Mouse (Mus musculus) forebrain, embryonic 11.5 days (tissue): ENCODE measurements around the gene Ecm2. TPM values are rescaled to one million over a fixed set of nuclear protein-coding genes. Genes with fewer than 3 reads are reported as not detected.

Source experiments
- ATAC-seq: fragments of 200-750 bp; cut with Nextera tagmentation; replicated peaks from 2 replicates; pipeline ENCODE4 v1.8.0; 2017; ENCODE audit warnings: moderate TSS enrichment; ENCODE audit not compliant: low FRiP score
- DNase-seq: peaks from one replicate; pipeline ENCODE4 v3.0.0-alpha.2; 2017; ENCODE audit warnings: low spot score
- H3K27ac ChIP-seq: fragments of 300-500 bp; sonication (generic); 2 replicates; pipeline ENCODE4 v1.5.1; 2014; ENCODE audit warnings: low read depth, low read length
- H3K27me3 ChIP-seq: fragments of 300-500 bp; sonication (generic); 2 replicates; pipeline ENCODE4 v1.6.1; 2014; ENCODE audit warnings: mild to moderate bottlenecking, low read length, mixed read lengths; ENCODE audit not compliant: control insufficient read depth, insufficient read depth
- H3K36me3 ChIP-seq: fragments of 300-500 bp; sonication (generic); 2 replicates; pipeline ENCODE4 v1.6.1; 2014; ENCODE audit warnings: mild to moderate bottlenecking, low read length, moderate library complexity, mixed read lengths; ENCODE audit not compliant: control insufficient read depth, insufficient read depth
- H3K4me1 ChIP-seq: fragments of 300-500 bp; sonication (generic); replicated peaks from 2 replicates; pipeline ENCODE4 v1.6.1; 2014; ENCODE audit warnings: low read length, mixed read lengths; ENCODE audit not compliant: control insufficient read depth, insufficient read depth
- H3K4me2 ChIP-seq: fragments of 300-500 bp; sonication (generic); 2 replicates; pipeline ENCODE4 v1.6.1; 2014; ENCODE audit warnings: low read depth, mild to moderate bottlenecking, low read length, moderate library complexity, mixed read lengths; ENCODE audit not compliant: severe bottlenecking
- H3K4me3 ChIP-seq: fragments of 300-500 bp; sonication (generic); 2 replicates; pipeline ENCODE4 v1.5.1; 2014; ENCODE audit warnings: low read depth, low read length
- H3K9ac ChIP-seq: fragments of 300-500 bp; sonication (generic); 2 replicates; pipeline ENCODE4 v1.6.1; 2014; ENCODE audit warnings: low read length
- H3K9me3 ChIP-seq: fragments of 300-500 bp; sonication (generic); 2 replicates; pipeline ENCODE4 v1.6.1; 2016; ENCODE audit warnings: low read length, mixed read lengths; ENCODE audit not compliant: control insufficient read depth
- WGBS: fragments of 180-500 bp; shearing (Covaris S2); extraction: QIAGEN DNeasy Blood & Tissue Kit; methylation state at CpG from one replicate; pipeline ENCODE4 v1.1.7; 2014; 5-methylcytosine and 5-hydroxymethylcytosine counted together
- polyA plus RNA-seq: library from polyadenylated mRNA; unstranded; fragments of >200 nt; fragmentation: Nextera tagmentation; extraction: Ambion mirVana; gene quantifications from 2 replicates; pipeline ENCODE4 v1.2.1, GENCODE M21; 2014

The Ecm2 gene
- 0.76 and 0.80 TPM in 2 replicates for polyA plus RNA-seq

- Histone ChIP-seq H3K27ac (no peak within 1 kb of the TSS), H3K4me1 (no peaks in the 10 kb centered on the region), H3K36me3 (no peaks in the 10 kb centered on the region), H3K4me3 (no peak within 1 kb of the TSS), H3K27me3 (no peaks in the 10 kb centered on the region), H3K9me3 (no peaks in the 10 kb centered on the region), H3K4me2 (no peak within 1 kb of the TSS), H3K9ac (no peak within 1 kb of the TSS)
- ATAC-seq: no peak
- no peak for DNase-seq
- WGBS: 67% methylated on average over 4 of the region's 4 CpGs
Observed at GRCm38 (mm10) chr13:49504510-49504909, at the start of gene Ecm2. Gene Ecm2 (plus strand): TSS chr13:49504810.

DNA sequence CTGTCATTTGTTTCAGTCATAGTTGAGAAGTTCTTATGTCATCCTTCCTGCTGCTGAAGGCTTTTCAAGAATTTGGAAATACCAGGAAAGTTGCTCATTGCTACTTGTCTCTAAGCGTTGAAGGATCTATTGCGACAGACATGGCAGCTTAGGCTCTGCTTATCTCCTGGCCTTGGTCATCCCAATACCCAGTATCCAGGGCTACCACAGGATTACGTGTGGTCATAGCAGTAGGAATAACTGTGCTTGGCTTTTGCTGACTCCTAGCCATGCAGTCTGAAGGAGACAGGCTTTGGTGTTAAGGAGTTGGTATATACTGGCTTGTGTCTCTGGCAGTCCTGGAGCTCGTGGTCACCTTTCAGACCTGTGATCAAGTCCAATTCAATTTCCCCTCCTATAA lies 44.3 kb upstream of the Ecm2 start:
- H3K9me3 ChIP-seq: no peaks in the 10 kb centered on the region
- H3K4me1 ChIP-seq: no peaks in the 10 kb centered on the region
- no peak overlapping the region for H3K27ac ChIP-seq
- no peak overlapping the region for H3K4me3 ChIP-seq
- no peak for ATAC-seq
- H3K9ac ChIP-seq: no peak overlapping the region
- peak; percentile 26 for DNase-seq
- no peak overlapping the region for H3K4me2 ChIP-seq
- H3K36me3 ChIP-seq: peaks cover 2% of the 10 kb centered on the region; the same call in 1 of the 2 replicates
- 90% methylated on average over 4 of the region's 4 CpGs for WGBS
- no peaks in the 10 kb centered on the region for H3K27me3 ChIP-seq

GRCm38 (mm10) chr13:49460692-49461414 lies 43.8 kb upstream of the Ecm2 start:
- 89% methylated on average over 5 of the region's 5 CpGs for WGBS
- Histone ChIP-seq H3K9ac (no peak overlapping the region), H3K4me2 (no peak overlapping the region), H3K27ac (no peak overlapping the region), H3K9me3 (no peaks in the 10 kb centered on the region), H3K4me1 (no peaks in the 10 kb centered on the region), H3K27me3 (no peaks in the 10 kb centered on the region), H3K4me3 (no peak overlapping the region), H3K36me3 (peaks cover 2% of the 10 kb centered on the region; the same call in 1 of the 2 replicates)
- ATAC-seq: no peak
- DNase-seq: peak; percentile 19

- 86% methylated on average over 15 of the region's 15 CpGs for WGBS
- H3K4me1 ChIP-seq: no peaks in the 10 kb centered on the region
- no peaks in the 10 kb centered on the region for H3K9me3 ChIP-seq
- H3K36me3 ChIP-seq: peaks cover 2% of the 10 kb centered on the region; the same call in 1 of the 2 replicates
- H3K27ac ChIP-seq: no peak overlapping the region
- H3K9ac ChIP-seq: no peak overlapping the region
- ATAC-seq (no peak), DNase-seq (peak; percentile 22)
- H3K4me2 ChIP-seq: no peak overlapping the region
- no peak overlapping the region for H3K4me3 ChIP-seq
- no peaks in the 10 kb centered on the region for H3K27me3 ChIP-seq
Observed at GRCm38 (mm10) chr13:49461458-49462132, 43.0 kb upstream of the Ecm2 start.

GRCm38 (mm10) chr13:49462921-49463320 lies 41.7 kb upstream of the Ecm2 start:
- Histone ChIP-seq H3K4me1 (no peaks in the 10 kb centered on the region), H3K4me2 (no peak overlapping the region), H3K9me3 (no peaks in the 10 kb centered on the region), H3K4me3 (no peak overlapping the region), H3K27ac (no peak overlapping the region), H3K36me3 (peaks cover 2% of the 10 kb centered on the region; the same call in 1 of the 2 replicates), H3K27me3 (no peaks in the 10 kb centered on the region), H3K9ac (no peak overlapping the region)
- no peak for DNase-seq
- ATAC-seq: no peak
- 99% methylated on average over 2 of the region's 2 CpGs for WGBS

DNA sequence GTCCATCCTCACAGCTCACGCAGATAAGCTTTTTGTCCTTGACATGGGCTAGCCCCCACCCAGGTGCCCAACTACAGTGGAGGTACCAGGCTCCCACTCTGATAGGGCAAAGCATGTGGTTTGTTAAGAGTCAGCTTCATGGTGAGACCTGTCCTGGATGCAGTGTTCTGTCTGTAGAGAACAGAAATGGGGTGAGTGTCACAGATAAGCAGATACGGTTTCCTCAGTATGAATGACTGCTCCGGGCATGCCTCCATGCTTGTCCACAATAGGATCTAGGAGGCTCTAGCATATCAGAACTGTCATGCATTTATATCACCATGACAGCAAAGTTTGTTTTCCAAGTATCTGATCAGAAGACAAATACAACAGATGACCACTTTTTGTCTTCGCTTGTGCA lies 38.7 kb upstream of the Ecm2 start:
- no peaks in the 10 kb centered on the region for H3K27me3 ChIP-seq

DNA sequence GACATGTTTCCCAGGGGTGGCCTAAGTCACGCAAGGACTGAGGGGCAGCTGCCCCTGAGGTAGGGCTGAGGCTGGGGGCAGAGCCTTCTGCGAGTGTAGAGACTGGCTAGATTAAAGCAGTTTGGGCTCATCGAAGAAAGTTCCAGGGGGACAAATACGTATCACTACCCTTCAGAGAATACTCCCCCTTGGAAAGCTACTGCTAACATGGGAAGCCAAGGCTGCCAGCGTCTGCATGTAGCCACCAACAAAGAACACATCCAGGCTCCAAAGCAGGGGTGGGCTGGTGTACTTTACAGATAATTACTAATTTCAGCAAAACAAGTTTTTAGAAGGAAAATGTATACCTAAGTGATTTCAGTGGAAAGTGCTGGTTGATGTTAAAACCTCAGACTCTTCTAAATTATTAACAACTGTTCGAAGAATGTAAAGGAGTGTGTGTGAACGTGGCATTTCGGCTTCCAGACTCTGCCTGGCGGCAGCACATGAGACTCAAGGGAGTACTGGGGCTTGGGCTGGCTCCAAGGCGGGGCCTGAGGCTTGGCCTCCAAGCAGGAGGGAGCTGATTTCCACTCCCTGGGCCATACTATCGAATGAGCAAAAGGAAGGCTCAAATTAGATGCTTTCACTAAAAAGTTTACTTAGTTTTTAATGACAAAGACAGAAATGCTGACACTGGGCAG lies 38.1 kb upstream of the Ecm2 start:
- H3K36me3 ChIP-seq: peaks cover 2% of the 10 kb centered on the region; the same call in 1 of the 2 replicates
- no peak overlapping the region for H3K4me2 ChIP-seq
- H3K27ac ChIP-seq: no peak overlapping the region
- WGBS: 81% methylated on average over 11 of the region's 11 CpGs
- no peaks in the 10 kb centered on the region for H3K9me3 ChIP-seq
- no peak for DNase-seq
- no peaks in the 10 kb centered on the region for H3K4me1 ChIP-seq
- no peak overlapping the region for H3K4me3 ChIP-seq
- H3K27me3 ChIP-seq: no peaks in the 10 kb centered on the region
- H3K9ac ChIP-seq: no peak overlapping the region
- no peak for ATAC-seq

More for the DNA sequence above, 38.7 kb upstream of the Ecm2 start:
- Histone ChIP-seq H3K36me3 (peaks cover 2% of the 10 kb centered on the region; the same call in 1 of the 2 replicates), H3K9me3 (no peaks in the 10 kb centered on the region), H3K27ac (no peak overlapping the region), H3K4me1 (no peaks in the 10 kb centered on the region), H3K4me2 (no peak overlapping the region), H3K4me3 (no peak overlapping the region), H3K9ac (no peak overlapping the region)
- no peak for DNase-seq
- 96% methylated on average over 4 of the region's 4 CpGs for WGBS
- ATAC-seq: no peak

GRCm38 (mm10) chr13:49467585-49467984 lies 37.0 kb upstream of the Ecm2 start:
- H3K27ac ChIP-seq: no peak overlapping the region

More at GRCm38 (mm10) chr13:49467585-49467984, 37.0 kb upstream of the Ecm2 start:
- Histone ChIP-seq H3K4me3 (no peak overlapping the region), H3K9ac (no peak overlapping the region), H3K9me3 (no peaks in the 10 kb centered on the region), H3K4me1 (no peaks in the 10 kb centered on the region), H3K27me3 (no peaks in the 10 kb centered on the region), H3K4me2 (no peak overlapping the region), H3K36me3 (peaks cover 2% of the 10 kb centered on the region; the same call in 1 of the 2 replicates)
- 82% methylated on average over 2 of the region's 2 CpGs for WGBS
- ATAC-seq (no peak), DNase-seq (no peak)
